ENCODE assay signal across 12 mouse cellular contexts in the genomic region with DNA sequence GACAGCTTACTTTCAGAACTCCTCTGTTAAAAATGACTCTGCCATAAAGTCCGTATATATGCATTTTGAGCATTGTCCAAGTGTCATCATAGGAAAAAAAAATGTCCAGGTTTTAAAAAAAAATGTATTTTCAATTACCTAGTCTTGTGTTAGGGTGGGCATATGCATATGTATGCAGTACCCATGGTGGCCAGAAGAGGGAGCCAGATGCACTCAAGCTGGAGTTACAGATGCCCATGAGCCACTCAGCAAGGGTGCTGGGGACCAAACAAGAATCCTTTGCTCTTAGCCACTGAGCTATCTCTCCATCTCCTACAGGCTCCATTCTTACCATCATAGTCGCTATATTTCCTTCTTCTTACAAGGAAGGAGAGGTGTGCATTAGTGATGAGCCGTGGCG.
DNase-seq lines count a peak whose midpoint lies in the region; ATAC-seq and TF ChIP-seq lines count a peak whose summit lies in the region.
"Had no signal": no experiment of that assay in that cellular context is flagged by ENCODE, and none has a peak within 500 bp of the region (broad histone marks: within the 10 kb centered on the region; RNA-seq: fewer than 3 reads in every experiment).

No protein-coding gene starts in this region.

- no peak for TF ChIP-seq POLR2A in bone marrow, adult 2 months (IDR thresholded peaks at IDR 0.05; ENCODE audit: borderline replicate concordance, control insufficient read depth, low read depth, low read length)

- H3K27ac ChIP-seq in forebrain, postnatal 0 days (ENCODE audit: low read depth, low read length) = no peak overlapping the region
- H3K27ac ChIP-seq in forebrain, embryonic 15.5 days (replicated peaks) = no peak overlapping the region
- H3K27ac ChIP-seq in bone marrow, adult 2 months (ENCODE audit: control insufficient read depth, insufficient read depth, low read depth, low read length, poor library complexity) = no peak overlapping the region
- H3K27ac ChIP-seq: forebrain, embryonic 10.5 days; lung, embryonic 15.5 days had no signal

- no peak for ATAC-seq in forebrain, postnatal 0 days
- ATAC-seq in forebrain, embryonic 15.5 days (replicated peaks) = no peak

- no peak overlapping the region for H3K4me2 ChIP-seq in forebrain, postnatal 0 days (ENCODE audit: low read depth)
- no peak overlapping the region for H3K4me2 ChIP-seq in forebrain, embryonic 15.5 days (replicated peaks)
- H3K4me2 ChIP-seq: lung, embryonic 15.5 days had no signal

- H3K9me3 ChIP-seq in forebrain, postnatal 0 days (ENCODE audit: low read length) = 0 out of 2 replicates have a peak, but pooled peaks cover 3% of the 10 kb centered on the region
- H3K9me3 ChIP-seq in forebrain, embryonic 15.5 days = no peaks in the 10 kb centered on the region
- H3K9me3 ChIP-seq: forebrain, embryonic 10.5 days; lung, embryonic 15.5 days had no signal

- no peak for DNase-seq in forebrain, postnatal 0 days
- peak; percentile 14 for DNase-seq in lung, postnatal 36 days
- DNase-seq in lung, postnatal 4 days = no peak
- peak; percentile 32 for DNase-seq in retina, postnatal 1 day
- DNase-seq in cerebellum, adult 9-10 months = no peak
- no peak for DNase-seq in adipocyte (ENCODE audit: low spot score)
- DNase-seq: cerebellum, adult 8-10 months; kidney, postnatal 10 days had no signal

- no peak overlapping the region for H3K4me3 ChIP-seq in forebrain, postnatal 0 days (ENCODE audit: low read depth, low read length)
- H3K4me3 ChIP-seq in forebrain, embryonic 15.5 days = no peak overlapping the region
- H3K4me3 ChIP-seq in bone marrow, adult 2 months (replicated peaks; ENCODE audit: control insufficient read depth, low read depth, low read length) = no peak overlapping the region
- H3K4me3 ChIP-seq: forebrain, embryonic 10.5 days; lung, embryonic 15.5 days had no signal

- no peak overlapping the region for H3K9ac ChIP-seq in forebrain, postnatal 0 days
- no peak overlapping the region for H3K9ac ChIP-seq in forebrain, embryonic 15.5 days (replicated peaks)
- H3K9ac ChIP-seq: lung, embryonic 15.5 days had no signal

- H3K27me3 ChIP-seq in forebrain, postnatal 0 days (ENCODE audit: insufficient read depth, low read length) = no peaks in the 10 kb centered on the region
- H3K27me3 ChIP-seq in forebrain, embryonic 15.5 days = no peaks in the 10 kb centered on the region
- H3K27me3 ChIP-seq: lung, embryonic 15.5 days had no signal

- TF ChIP-seq CTCF in forebrain, postnatal 0 days (IDR thresholded peaks at IDR 0.05; ENCODE audit: low read depth) = peak; percentile 54
- peak; percentile 55; the same call in 1 of the 2 replicates for TF ChIP-seq CTCF in bone marrow, adult 2 months (IDR thresholded peaks at IDR 0.05; ENCODE audit: control insufficient read depth, insufficient read depth, low read length)

- no peaks in the 10 kb centered on the region for H3K4me1 ChIP-seq in forebrain, postnatal 0 days (ENCODE audit: insufficient read depth)
- H3K4me1 ChIP-seq in forebrain, embryonic 15.5 days = no peaks in the 10 kb centered on the region
- no peaks in the 10 kb centered on the region for H3K4me1 ChIP-seq in bone marrow, adult 2 months (ENCODE audit: control insufficient read depth, insufficient read depth, low read length)
- H3K4me1 ChIP-seq: forebrain, embryonic 10.5 days; lung, embryonic 15.5 days had no signal

- no peaks in the 10 kb centered on the region for H3K36me3 ChIP-seq in forebrain, postnatal 0 days (ENCODE audit: insufficient read depth)
- H3K36me3 ChIP-seq in forebrain, embryonic 15.5 days = no peaks in the 10 kb centered on the region
- H3K36me3 ChIP-seq: forebrain, embryonic 10.5 days; lung, embryonic 15.5 days had no signal

- WGBS in forebrain, postnatal 0 days = 80% methylated on average over 4 of the region's 4 CpGs
- WGBS in forebrain, embryonic 15.5 days = 85% methylated on average over 4 of the region's 4 CpGs
- WGBS in bone marrow, adult 2 months = 70% methylated on average over 4 of the region's 4 CpGs

Comparison
In these comparisons a context has a peak if more than half of its experiments do, and no peak if none do; other contexts are left out.
1. DNase-seq: peak in lung, postnatal 36 days (single experiment) and retina, postnatal 1 day (single experiment); none in forebrain, postnatal 0 days (single experiment), lung, postnatal 4 days (0 of 2), cerebellum, adult 9-10 months (single experiment) and adipocyte (single experiment).